Comparison of ENCODE assay signal across 8 mouse cellular contexts in genomic region chr12:33333914-33334313, GRCm38 (mm10).
DNase-seq lines count a peak whose midpoint lies in the region; ATAC-seq and TF ChIP-seq lines count a peak whose summit lies in the region.

No protein-coding gene starts in this region.

- no peak overlapping the region for H3K9ac ChIP-seq in forebrain, postnatal 0 days

- TF ChIP-seq CTCF in forebrain, postnatal 0 days (IDR thresholded peaks at IDR 0.05; ENCODE audit: low read depth), result peak; percentile 96
- TF ChIP-seq CTCF in lung, adult 2 months (IDR thresholded peaks at IDR 0.05; ENCODE audit: insufficient read depth, low read length), result peak; percentile 99
- TF ChIP-seq CTCF in thymus, adult 2 months (IDR thresholded peaks at IDR 0.05; ENCODE audit: borderline replicate concordance, control insufficient read depth, extremely low read depth, insufficient read depth, low read length, poor library complexity), result peak; percentile 86; the same call in 1 of the 2 replicates

- H3K4me2 ChIP-seq in forebrain, postnatal 0 days (ENCODE audit: low read depth), result no peak overlapping the region

- no peak overlapping the region for H3K4me3 ChIP-seq in forebrain, postnatal 0 days (ENCODE audit: low read depth, low read length)
- no peak overlapping the region for H3K4me3 ChIP-seq in lung, adult 2 months (replicated peaks; ENCODE audit: extremely low read depth, low read depth, low read length)
- H3K4me3 ChIP-seq in thymus, adult 2 months (ENCODE audit: control insufficient read depth, insufficient read depth, low read length), result no peak overlapping the region

- no peaks in the 10 kb centered on the region for H3K9me3 ChIP-seq in forebrain, postnatal 0 days (ENCODE audit: low read length)

- intact Hi-C loops in heart, postnatal 36 days (cut with DNase I), result loop anchor here (1.0 to 5.0 kb wide), 3 partner anchors 54 to 307 kb away; partner anchors contain the start of gene Atxn7l1

- peak; percentile 80 for ATAC-seq in forebrain, postnatal 0 days

- no peaks in the 10 kb centered on the region for H3K36me3 ChIP-seq in forebrain, postnatal 0 days (ENCODE audit: insufficient read depth)
- H3K36me3 ChIP-seq in thymus, adult 2 months (ENCODE audit: control insufficient read depth, insufficient read depth, low read length), result peaks cover 56% of the 10 kb centered on the region

- no peaks in the 10 kb centered on the region for H3K27me3 ChIP-seq in forebrain, postnatal 0 days (ENCODE audit: insufficient read depth, low read length)
- no peaks in the 10 kb centered on the region for H3K27me3 ChIP-seq in thymus, adult 2 months (ENCODE audit: control insufficient read depth, insufficient read depth, low read length)

- no peak for TF ChIP-seq POLR2A in lung, adult 2 months (IDR thresholded peaks at IDR 0.05; ENCODE audit: borderline replicate concordance, extremely low read depth, low read depth, low read length)
- no peak for TF ChIP-seq POLR2A in thymus, adult 2 months (IDR thresholded peaks at IDR 0.05; ENCODE audit: control insufficient read depth, extremely low read depth, insufficient read depth, low read length, poor library complexity)

- H3K27ac ChIP-seq in forebrain, postnatal 0 days (ENCODE audit: low read depth, low read length), result no peak overlapping the region
- no peak overlapping the region for H3K27ac ChIP-seq in thymus, adult 2 months (ENCODE audit: control insufficient read depth, insufficient read depth, low read length)

- no peaks in the 10 kb centered on the region; the same call in 1 of the 2 replicates for H3K4me1 ChIP-seq in forebrain, postnatal 0 days (ENCODE audit: insufficient read depth)
- H3K4me1 ChIP-seq in lung, adult 2 months (ENCODE audit: control insufficient read depth, insufficient read depth, low read length), result 0 out of 2 replicates have a peak, but pooled peaks cover 5% of the 10 kb centered on the region
- no peaks in the 10 kb centered on the region for H3K4me1 ChIP-seq in thymus, adult 2 months (replicated peaks; ENCODE audit: control insufficient read depth, insufficient read depth, low read length)

- 28% methylated on average over 8 of the region's 8 CpGs for WGBS in forebrain, postnatal 0 days
- whole genome bisulfite sequencing in lung, adult 2 months, result 27% methylated on average over 8 of the region's 8 CpGs
- WGBS in thymus, adult 2 months, result 61% methylated on average over 8 of the region's 8 CpGs

- DNase-seq in ES-CJ7 (ENCODE audit: low read depth, low spot score), result peak; percentile 83
- DNase-seq in cerebellum, adult 11 months, result peak; percentile 84
- peak; percentile 89 for DNase-seq in forebrain, postnatal 0 days
- peak; percentile 87 to 93 for DNase-seq in heart, postnatal 36 days
- DNase-seq in layer of hippocampus, adult 18-20 months (ENCODE audit: low spot score in 2 of 2), result peak; percentile 75 to 94
- peak; percentile 86 for DNase-seq in lung, adult 2 months
- peak; percentile 85 for DNase-seq in ovary, adult 18-20 months (ENCODE audit: low spot score)
- DNase-seq in thymus, adult 2 months, result peak; percentile 86
